Mouse (Mus musculus) granulocyte monocyte progenitor cell, adult 5-6 weeks (primary cell): ENCODE data around the gene Grap2. TPM values are rescaled to one million over a fixed set of nuclear protein-coding genes. Genes with fewer than 3 reads are reported as not detected.
"Not testable (repeated sequence)": the region's sequence is repeated elsewhere in the genome, so short reads cannot be mapped to it uniquely, and the experiment has no call there.

Experiments
- ATAC-seq: replicated peaks from 2 replicates; pipeline ENCODE4 v1.8.0; 2016; ENCODE audit warnings: mild to moderate bottlenecking, moderate TSS enrichment, inconsistent platforms; ENCODE audit not compliant: poor library complexity, severe bottlenecking
- total RNA-seq, 2 experiments: library from RNA; stranded (forward) in 1 of 2; stranded (reverse) in 1 of 2; fragments of 200-712, 200-1000 nt in 1 of 2; fragments of >200 nt in 1 of 2; fragmentation: Nextera tagmentation in 1 of 2; gene quantifications; 2 replicates each; pipeline ENCODE4 v1.2.3; 2014 to 2017

Grap2 gene
- total RNA-seq, 2 experiments from 2014 or later = 0.21 TPM; not detected in 1

- ATAC-seq = peak; percentile 29; the same call in 1 of the 2 replicates
These were observed 7.2 kb upstream of the Grap2 start, which contains the start of gene Enthd1 for GRCm38 (mm10) chr15:80565106-80565665. Gene Enthd1 (minus strand): TSS chr15:80565156.

- ATAC-seq = no peak
These were observed 5.7 kb upstream of the Grap2 start for GRCm38 (mm10) chr15:80566696-80567095.

GRCm38 (mm10) chr15:80567139-80567538, 5.3 kb upstream of the Grap2 start:
- no peak for ATAC-seq

GRCm38 (mm10) chr15:80567731-80568130, 4.7 kb upstream of the Grap2 start:
- ATAC-seq = no peak

DNA sequence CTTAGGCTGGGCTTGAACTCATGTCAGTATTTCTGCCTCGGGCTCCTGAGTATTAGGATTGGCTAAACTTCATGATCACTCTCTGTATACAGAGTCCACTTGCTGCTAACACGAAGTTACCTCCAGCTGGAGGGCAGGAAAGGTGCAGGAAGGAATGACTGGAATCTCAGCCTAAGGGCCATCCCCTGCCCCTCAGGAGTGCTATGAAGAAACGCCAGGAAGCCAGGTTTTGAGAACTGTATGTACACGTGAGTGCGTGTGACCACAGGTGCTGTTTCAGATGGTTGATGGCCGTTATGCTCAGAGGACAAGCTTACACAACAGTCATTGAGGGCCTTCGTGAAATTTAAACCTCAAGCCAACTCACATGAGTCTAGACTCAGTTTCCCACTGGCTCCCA, 3.2 kb upstream of the Grap2 start:
- no peak for ATAC-seq

DNA sequence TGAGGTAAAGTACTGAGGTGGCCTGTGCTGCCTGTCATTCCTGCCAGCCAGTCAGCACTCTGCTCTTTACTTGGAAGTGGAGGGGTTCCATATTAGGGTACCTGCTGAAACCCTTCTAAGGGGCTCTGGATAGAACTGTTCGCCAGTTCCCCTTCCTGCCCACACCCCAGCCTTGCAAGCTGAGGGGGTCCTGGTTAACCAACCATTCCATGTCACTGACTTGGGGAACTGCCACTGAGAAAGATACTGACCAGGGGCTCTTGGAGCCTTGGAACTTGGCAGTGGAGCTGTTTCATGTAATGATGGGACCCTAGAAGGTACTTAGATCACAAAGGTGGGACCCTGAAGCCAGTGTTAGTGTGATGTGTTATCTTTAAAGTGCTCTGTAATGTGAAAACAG, 2.2 kb upstream of the Grap2 start:
- no peak for ATAC-seq

GRCm38 (mm10) chr15:80571611-80572010, 783 bp upstream of the Grap2 start:
- no peak for ATAC-seq

DNA sequence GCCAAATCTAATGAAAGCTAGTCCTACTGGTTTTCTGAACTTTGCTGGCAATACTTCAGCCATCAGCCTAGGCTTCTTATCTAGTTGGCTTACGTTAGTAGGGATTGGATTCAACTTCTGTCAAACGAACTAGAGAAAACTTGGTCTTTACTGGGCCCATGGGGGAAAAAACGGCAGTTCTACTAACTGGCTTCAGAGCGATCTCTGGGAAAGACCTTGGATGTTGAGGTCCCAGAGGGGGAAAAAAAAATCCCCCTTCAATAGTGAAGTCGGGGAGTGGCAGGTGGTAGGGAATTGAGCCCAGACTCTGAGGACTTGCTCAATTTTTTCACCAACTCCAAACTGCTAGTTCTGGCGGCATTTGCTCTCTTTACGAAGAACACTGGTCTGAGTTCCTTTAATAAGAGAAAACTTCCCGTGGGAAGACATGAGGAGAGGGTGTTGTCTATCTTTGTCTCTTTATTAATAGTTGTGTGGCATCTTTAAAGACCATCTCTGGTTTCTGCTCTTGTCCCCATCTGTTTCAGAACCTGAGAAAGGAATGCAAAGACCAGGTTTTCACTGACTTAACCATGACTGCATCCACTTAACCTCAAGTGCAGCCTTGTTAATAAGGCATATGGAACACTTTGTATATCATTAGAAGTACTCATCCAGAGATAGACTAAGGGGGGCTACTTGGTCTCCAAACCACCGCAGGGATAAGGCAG, 572 bp downstream of the Grap2 start:
- no peak for ATAC-seq

DNA sequence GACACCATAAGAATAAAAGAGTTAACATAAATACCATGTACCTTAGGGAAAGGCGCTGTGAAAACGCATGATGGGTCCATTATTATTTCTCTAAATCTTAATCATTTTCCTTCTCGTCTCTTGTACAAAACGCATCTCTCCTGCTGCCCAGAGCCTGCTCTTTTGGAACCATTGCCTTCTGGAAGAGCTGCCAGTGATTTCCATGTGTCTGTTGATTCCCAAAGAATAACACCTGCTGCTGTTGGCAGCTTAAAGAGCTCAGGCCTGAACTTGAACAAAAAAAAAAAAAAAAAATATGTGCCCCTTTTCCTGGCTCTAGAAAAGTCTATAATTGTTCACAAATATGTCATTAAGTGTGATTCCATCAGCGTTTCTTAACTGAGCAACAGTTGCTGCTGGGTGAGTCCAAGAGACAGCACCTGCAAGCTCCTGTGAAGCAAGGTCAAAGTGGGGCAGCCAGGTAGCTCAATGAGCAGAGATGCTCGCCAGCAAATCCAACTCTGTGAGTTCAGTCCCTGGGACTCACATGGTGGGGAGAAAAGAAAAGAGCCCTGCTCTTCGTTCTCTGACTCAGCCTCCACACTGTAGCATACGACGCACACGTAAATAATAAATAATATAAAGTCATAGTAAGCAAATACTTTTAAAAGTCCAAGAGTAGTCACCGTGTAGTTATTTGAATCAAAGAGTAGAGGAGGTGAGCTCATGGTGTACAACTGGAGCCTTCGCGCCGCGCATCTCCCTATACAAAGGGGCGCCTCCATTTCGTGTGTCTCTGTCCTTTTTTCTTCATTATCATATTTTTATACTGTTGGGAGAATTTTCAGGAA, 2.0 kb downstream of the Grap2 start:
- no peak for ATAC-seq

DNA sequence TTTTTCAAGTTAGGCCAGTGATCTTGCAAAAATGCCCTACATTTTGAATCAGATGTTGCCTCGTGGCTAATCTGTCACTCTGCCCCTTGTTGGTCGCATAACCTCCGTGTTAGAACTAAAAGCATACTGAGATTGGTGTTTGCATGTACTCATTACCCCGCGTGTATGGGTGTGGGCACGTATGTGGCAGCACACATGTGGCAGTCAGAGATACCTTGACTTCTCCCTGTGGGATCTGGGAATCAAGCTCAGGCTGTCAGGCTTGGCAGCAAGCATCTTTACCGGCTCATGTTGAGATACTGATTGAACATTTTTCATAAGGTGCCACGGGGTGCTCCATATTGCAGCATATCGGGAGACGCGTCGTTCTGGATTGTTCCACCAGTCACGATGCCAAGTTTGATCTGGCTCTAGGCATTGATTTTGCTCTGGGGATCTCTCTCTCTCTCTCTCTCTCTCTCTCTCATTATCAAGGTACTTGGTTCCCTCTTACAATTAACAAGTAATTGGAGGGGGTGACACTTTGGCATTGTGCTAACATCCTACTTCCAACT, 3.5 kb downstream of the Grap2 start:
- no peak for ATAC-seq

GRCm38 (mm10) chr15:80576415-80576994, 4.1 kb downstream of the Grap2 start:
- no peak for ATAC-seq

GRCm38 (mm10) chr15:80577166-80577960, 5.0 kb downstream of the Grap2 start:
- no peak for ATAC-seq

DNA sequence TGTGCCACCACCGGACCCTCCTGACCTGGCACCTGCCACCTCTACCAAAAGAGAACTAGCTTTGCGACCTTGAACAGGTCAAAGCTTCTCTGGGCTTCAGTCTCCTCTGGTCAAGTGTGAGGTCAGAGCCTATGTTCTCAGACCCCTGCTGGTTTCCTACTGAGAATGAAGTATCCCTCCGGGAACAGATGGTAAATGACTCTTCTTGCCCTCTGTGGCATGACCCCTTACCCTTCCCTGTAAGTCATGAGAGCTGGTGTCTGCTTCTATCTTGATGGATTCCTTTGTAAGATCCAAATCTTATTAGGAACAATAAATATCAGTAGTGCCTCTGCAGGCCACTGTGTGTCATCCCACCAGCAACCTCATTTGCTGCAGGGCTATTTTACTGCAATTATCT, 6.7 kb downstream of the Grap2 start:
- ATAC-seq = no peak

- ATAC-seq = not testable (repeated sequence)
These were observed 8.2 kb downstream of the Grap2 start for GRCm38 (mm10) chr15:80580585-80580984.

DNA sequence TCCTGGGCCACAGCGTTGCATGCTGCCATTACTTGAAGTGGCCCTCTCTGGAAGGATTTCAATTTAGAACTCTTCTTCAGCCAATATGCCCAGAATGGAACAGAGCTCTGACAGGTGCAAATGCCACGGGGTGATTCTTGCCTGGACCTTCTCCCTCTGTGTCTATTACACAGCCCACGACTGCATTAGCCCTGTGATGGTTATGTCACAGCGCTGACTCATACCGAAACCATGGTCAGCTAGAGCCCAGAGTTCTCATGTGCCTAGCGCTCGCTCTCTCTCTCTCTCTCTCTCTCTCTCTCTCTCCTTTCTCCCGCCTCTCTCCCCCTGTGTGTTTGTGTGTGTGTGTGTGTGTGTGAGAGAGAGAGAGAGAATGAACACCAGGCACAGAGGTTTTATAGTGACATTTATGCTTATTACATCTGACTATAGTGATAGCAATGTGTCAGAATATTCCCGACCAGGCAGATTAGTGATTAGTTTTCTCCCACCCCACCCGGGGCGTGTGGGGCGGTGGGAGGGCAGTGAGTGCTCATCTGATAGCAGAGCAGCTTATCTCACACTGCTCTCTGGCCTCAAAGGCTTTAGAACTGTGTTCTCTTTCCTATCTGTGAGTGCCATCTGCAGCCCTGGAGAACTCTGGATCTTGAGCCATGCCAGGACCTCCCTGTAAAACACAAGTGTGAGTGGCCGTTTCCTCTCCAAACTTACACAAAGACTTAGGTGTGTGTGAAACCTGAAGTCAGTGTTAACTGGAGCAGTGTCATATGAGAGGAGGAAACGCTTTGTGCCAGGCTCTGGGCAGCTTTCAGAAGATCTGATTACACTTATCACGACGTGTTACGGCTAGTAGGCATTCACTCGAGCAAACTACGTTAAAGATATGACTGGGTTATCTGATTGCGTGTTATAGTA, 10.4 kb downstream of the Grap2 start:
- ATAC-seq = peak; percentile 97

GRCm38 (mm10) chr15:80586296-80586695, 13.9 kb downstream of the Grap2 start:
- no peak for ATAC-seq

DNA sequence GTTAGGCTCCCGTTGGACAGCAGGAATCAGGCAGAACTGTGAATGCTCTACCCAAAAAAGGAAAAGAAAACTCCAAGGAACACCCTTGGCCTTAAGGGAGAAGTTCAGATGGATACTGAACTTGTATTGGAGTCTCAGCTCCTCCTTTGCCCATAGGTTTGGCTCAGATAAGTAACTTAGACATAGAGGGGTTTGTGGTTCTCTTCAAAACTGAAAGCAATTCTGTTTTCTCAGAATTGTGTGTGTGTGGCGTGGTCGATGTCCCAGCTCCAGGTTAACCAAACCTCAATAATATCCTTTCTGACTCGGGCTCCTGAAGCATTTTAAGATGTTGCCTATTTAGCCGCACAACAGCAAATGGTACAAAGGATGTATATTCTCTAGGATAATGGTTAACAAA, 18.2 kb downstream of the Grap2 start:
- no peak for ATAC-seq

DNA sequence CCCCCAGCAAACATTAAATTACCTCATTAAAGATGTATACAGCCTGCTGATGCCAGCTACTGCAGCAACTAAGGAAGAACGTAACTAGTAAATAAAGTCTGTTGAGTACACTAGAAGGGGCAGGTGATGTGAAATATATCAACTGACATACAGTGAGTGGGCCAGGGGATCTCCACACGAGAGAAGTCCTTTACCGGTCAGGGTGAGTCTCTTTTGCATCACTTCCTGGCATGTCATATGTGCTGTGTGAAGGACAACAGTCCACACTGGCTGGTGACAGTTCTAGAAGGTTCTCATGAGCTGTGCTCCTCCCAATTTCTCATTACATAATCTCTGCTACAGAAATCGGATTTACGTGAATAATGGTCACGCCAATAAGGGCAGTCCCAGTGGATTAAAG, 20.3 kb downstream of the Grap2 start:
- no peak for ATAC-seq

- no peak for ATAC-seq
These were observed 21.5 kb downstream of the Grap2 start for GRCm38 (mm10) chr15:80593877-80594276.
